Mouse (Mus musculus): Measurements from ENCODE around the gene Inip. TPM values are rescaled to one million over a fixed set of nuclear protein-coding genes. Genes with fewer than 3 reads are reported as not detected.
A peak's percentile ranks its signal among the peaks of the same experiment; 100 is the strongest.

Inip gene
- total and polyA plus RNA-seq, 3 experiments = 41.7 to 95.8 (median 67.9) TPM

DNA sequence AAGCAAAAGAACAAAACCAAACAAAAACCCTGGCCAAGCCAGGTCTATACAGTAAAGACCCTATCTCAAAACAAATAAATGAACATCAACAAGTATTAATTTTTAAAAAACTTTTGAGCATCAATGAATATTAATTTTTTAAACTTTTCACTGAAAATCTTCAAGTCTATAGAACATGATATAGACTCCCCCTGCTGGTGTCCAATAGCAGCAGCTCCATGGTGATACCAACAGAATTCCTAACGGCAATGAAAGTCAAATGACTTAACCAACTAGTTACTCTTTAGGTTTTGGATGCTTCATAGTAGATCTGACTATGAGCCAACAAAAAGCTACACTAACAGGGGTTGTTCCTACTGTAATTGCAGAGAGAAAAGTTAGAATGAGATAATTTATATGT, 20.8 kb downstream of the Inip start:
- H3K4me3 ChIP-seq (ENCODE audit: low read depth, low read length) = no peak overlapping the region
- ATAC-seq (ENCODE audit: extremely low read depth, insufficient number of reproducible peaks, low FRiP score, poor library complexity, severe bottlenecking) (no peak), DNase-seq (ENCODE audit: low spot score) (no peak)
- no peaks in the 10 kb centered on the region for H3K9me3 ChIP-seq (replicated peaks)
- peaks cover 42% of the 10 kb centered on the region for H3K36me3 ChIP-seq (replicated peaks)
- no peak for TF ChIP-seq TAL1 (conservative IDR thresholded peaks at IDR 0.05; ENCODE audit: low read depth, low read length)
- no peak for TF ChIP-seq GATA2 (IDR thresholded peaks at IDR 0.05; ENCODE audit: borderline replicate concordance, low read depth, low read length)
- TF ChIP-seq POLR2AphosphoS5 (IDR thresholded peaks at IDR 0.05; ENCODE audit: insufficient replicate concordance, low read depth, low read length) = no peak
- peak; percentile 17; the same call in 1 of the 2 replicates for TF ChIP-seq CTCF (IDR thresholded peaks at IDR 0.05; ENCODE audit: low read depth, low read length)
- no peak for TF ChIP-seq GATA1 (IDR thresholded peaks at IDR 0.05; ENCODE audit: borderline replicate concordance, low read length)
- H3K27me3 ChIP-seq (ENCODE audit: insufficient read depth, low read length) = no peaks in the 10 kb centered on the region
- peaks cover 51% of the 10 kb centered on the region for H3K4me1 ChIP-seq (ENCODE audit: insufficient read depth, low read depth, low read length)

- H3K4me1 ChIP-seq (ENCODE audit: insufficient read depth, low read depth, low read length) = peaks cover 48% of the 10 kb centered on the region
- no peaks in the 10 kb centered on the region for H3K9me3 ChIP-seq (replicated peaks)
- H3K27me3 ChIP-seq (ENCODE audit: insufficient read depth, low read length) = no peaks in the 10 kb centered on the region
- TF ChIP-seq GATA2 (IDR thresholded peaks at IDR 0.05; ENCODE audit: borderline replicate concordance, low read depth, low read length) = no peak
- no peak for TF ChIP-seq TAL1 (conservative IDR thresholded peaks at IDR 0.05; ENCODE audit: low read depth, low read length)
- TF ChIP-seq CTCF (IDR thresholded peaks at IDR 0.05; ENCODE audit: low read depth, low read length) = no peak
- TF ChIP-seq POLR2AphosphoS5 (IDR thresholded peaks at IDR 0.05; ENCODE audit: insufficient replicate concordance, low read depth, low read length) = no peak
- TF ChIP-seq GATA1 (IDR thresholded peaks at IDR 0.05; ENCODE audit: borderline replicate concordance, low read length) = no peak
- DNase-seq (ENCODE audit: low spot score) = no peak
- no peak for ATAC-seq (ENCODE audit: extremely low read depth, insufficient number of reproducible peaks, low FRiP score, poor library complexity, severe bottlenecking)
- no peak overlapping the region for H3K4me3 ChIP-seq (ENCODE audit: low read depth, low read length)
- peaks cover 65% of the 10 kb centered on the region for H3K36me3 ChIP-seq (replicated peaks)
These were observed 23.6 kb downstream of the Inip start for GRCm38 (mm10) chr4:59777828-59778227.

GRCm38 (mm10) chr4:59772171-59772879, 29.1 kb downstream of the Inip start:
- no peaks in the 10 kb centered on the region for H3K27me3 ChIP-seq (ENCODE audit: insufficient read depth, low read length)
- H3K36me3 ChIP-seq (replicated peaks) = peaks cover 90% of the 10 kb centered on the region
- peaks cover 43% of the 10 kb centered on the region for H3K4me1 ChIP-seq (ENCODE audit: insufficient read depth, low read depth, low read length)
- ATAC-seq (ENCODE audit: extremely low read depth, insufficient number of reproducible peaks, low FRiP score, poor library complexity, severe bottlenecking) (no peak), DNase-seq (ENCODE audit: low spot score) (no peak)
- no peak for TF ChIP-seq POLR2AphosphoS5 (IDR thresholded peaks at IDR 0.05; ENCODE audit: insufficient replicate concordance, low read depth, low read length)
- TF ChIP-seq CTCF (IDR thresholded peaks at IDR 0.05; ENCODE audit: low read depth, low read length) = no peak
- no peak for TF ChIP-seq TAL1 (conservative IDR thresholded peaks at IDR 0.05; ENCODE audit: low read depth, low read length)
- no peak for TF ChIP-seq GATA2 (IDR thresholded peaks at IDR 0.05; ENCODE audit: borderline replicate concordance, low read depth, low read length)
- TF ChIP-seq GATA1 (IDR thresholded peaks at IDR 0.05; ENCODE audit: borderline replicate concordance, low read length) = no peak
- H3K9me3 ChIP-seq (replicated peaks) = no peaks in the 10 kb centered on the region
- H3K4me3 ChIP-seq (ENCODE audit: low read depth, low read length) = no peak overlapping the region

GRCm38 (mm10) chr4:59767717-59768116, 33.7 kb downstream of the Inip start:
- H3K36me3 ChIP-seq (replicated peaks) = peaks cover 65% of the 10 kb centered on the region
- no peaks in the 10 kb centered on the region for H3K27me3 ChIP-seq (ENCODE audit: insufficient read depth, low read length)
- no peak for DNase-seq (ENCODE audit: low spot score)
- no peaks in the 10 kb centered on the region for H3K9me3 ChIP-seq (replicated peaks)
- peak; percentile 79 for ATAC-seq (ENCODE audit: extremely low read depth, insufficient number of reproducible peaks, low FRiP score, poor library complexity, severe bottlenecking)
- H3K4me3 ChIP-seq (ENCODE audit: low read depth, low read length) = no peak overlapping the region
- 0 out of 2 replicates have a peak, but pooled peaks have one; percentile 15 for TF ChIP-seq TAL1 (conservative IDR thresholded peaks at IDR 0.05; ENCODE audit: low read depth, low read length)
- no peak for TF ChIP-seq CTCF (IDR thresholded peaks at IDR 0.05; ENCODE audit: low read depth, low read length)
- peaks cover 35% of the 10 kb centered on the region for H3K4me1 ChIP-seq (ENCODE audit: insufficient read depth, low read depth, low read length)

- DNase-seq (ENCODE audit: low spot score) = no peak
- no peak for ATAC-seq (ENCODE audit: extremely low read depth, insufficient number of reproducible peaks, low FRiP score, poor library complexity, severe bottlenecking)
- no peak overlapping the region for H3K4me3 ChIP-seq (ENCODE audit: low read depth, low read length)
- peaks cover 32% of the 10 kb centered on the region for H3K4me1 ChIP-seq (ENCODE audit: insufficient read depth, low read depth, low read length)
- H3K36me3 ChIP-seq (replicated peaks) = peaks cover 46% of the 10 kb centered on the region
- TF ChIP-seq GATA2 (IDR thresholded peaks at IDR 0.05; ENCODE audit: borderline replicate concordance, low read depth, low read length) (no peak), CTCF (IDR thresholded peaks at IDR 0.05; ENCODE audit: low read depth, low read length) (no peak), GATA1 (IDR thresholded peaks at IDR 0.05; ENCODE audit: borderline replicate concordance, low read length) (no peak), POLR2AphosphoS5 (IDR thresholded peaks at IDR 0.05; ENCODE audit: insufficient replicate concordance, low read depth, low read length) (no peak), TAL1 (conservative IDR thresholded peaks at IDR 0.05; ENCODE audit: low read depth, low read length) (no peak)
- H3K27me3 ChIP-seq (ENCODE audit: insufficient read depth, low read length) = no peaks in the 10 kb centered on the region
- no peaks in the 10 kb centered on the region for H3K9me3 ChIP-seq (replicated peaks)
These were observed 35.9 kb downstream of the Inip start for GRCm38 (mm10) chr4:59765385-59766005.

DNA sequence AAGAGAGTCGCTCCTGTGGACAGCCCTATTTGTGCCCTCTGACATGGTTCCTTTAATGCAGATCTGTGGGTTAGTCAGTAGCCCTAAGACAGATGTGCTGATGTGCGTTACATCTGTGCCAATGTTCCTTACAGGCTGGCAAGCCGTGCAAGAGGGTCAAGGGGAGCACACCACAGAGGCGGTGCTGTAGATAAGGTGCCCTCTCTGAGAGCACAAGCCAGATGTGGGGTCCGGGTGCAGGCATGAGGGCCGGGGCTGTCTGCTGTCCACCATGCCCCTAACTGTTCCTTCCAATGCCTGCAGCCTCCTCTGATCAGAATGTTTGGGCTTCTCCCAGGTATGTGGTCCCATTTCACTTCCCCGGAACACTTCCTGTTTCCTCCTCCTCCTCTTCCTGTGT, 36.4 kb downstream of the Inip start:
- Histone ChIP-seq H3K4me1 (ENCODE audit: insufficient read depth, low read depth, low read length) (peaks cover 30% of the 10 kb centered on the region), H3K27me3 (ENCODE audit: insufficient read depth, low read length) (no peaks in the 10 kb centered on the region), H3K9me3 (replicated peaks) (no peaks in the 10 kb centered on the region), H3K4me3 (ENCODE audit: low read depth, low read length) (no peak overlapping the region), H3K36me3 (replicated peaks) (peaks cover 40% of the 10 kb centered on the region)
- no peak for ATAC-seq (ENCODE audit: extremely low read depth, insufficient number of reproducible peaks, low FRiP score, poor library complexity, severe bottlenecking)
- TF ChIP-seq TAL1 (conservative IDR thresholded peaks at IDR 0.05; ENCODE audit: low read depth, low read length) (no peak), POLR2AphosphoS5 (IDR thresholded peaks at IDR 0.05; ENCODE audit: insufficient replicate concordance, low read depth, low read length) (no peak), CTCF (IDR thresholded peaks at IDR 0.05; ENCODE audit: low read depth, low read length) (no peak), GATA1 (IDR thresholded peaks at IDR 0.05; ENCODE audit: borderline replicate concordance, low read length) (no peak), GATA2 (IDR thresholded peaks at IDR 0.05; ENCODE audit: borderline replicate concordance, low read depth, low read length) (no peak)
- DNase-seq (ENCODE audit: low spot score) = no peak

All from G1E (cell line).